Mouse (Mus musculus): ENCODE results near the gene Polr2e. TPM values are rescaled to one million over a fixed set of nuclear protein-coding genes. Genes with fewer than 3 reads are reported as not detected.

The Polr2e gene
- total RNA-seq, 1 experiment from 2014 or later: 101 TPM

DNA sequence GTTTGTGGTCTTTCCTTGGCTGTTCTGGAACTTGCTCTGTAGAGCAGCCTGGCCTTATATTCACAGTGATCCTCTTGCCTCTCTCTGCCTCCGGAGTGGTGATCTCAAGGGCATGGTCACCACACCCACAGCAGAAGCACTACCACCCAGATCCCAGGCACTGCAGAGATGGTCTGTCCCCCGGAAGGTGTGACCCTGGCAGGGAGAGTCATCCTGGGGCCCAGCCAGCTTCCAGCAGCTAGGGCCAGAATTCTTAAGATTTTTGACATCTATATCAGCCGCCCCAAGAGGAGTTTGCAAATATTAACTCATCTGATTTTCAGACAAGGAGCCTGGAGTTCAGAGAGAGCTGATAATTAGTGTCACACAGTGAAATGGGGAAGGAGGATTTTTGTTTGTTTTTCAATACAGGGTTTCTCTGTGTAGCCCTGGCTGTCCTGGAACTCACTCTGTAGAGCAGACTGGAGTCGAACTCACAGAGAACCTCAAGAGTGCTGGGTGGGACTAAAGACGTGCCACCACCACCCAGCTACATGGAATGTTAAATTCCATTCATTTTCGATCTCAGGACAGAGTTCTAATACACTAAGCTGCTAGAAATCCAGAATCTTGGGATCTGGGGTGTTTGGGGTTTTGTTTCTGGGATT, 53.2 kb downstream of the Polr2e start:
- no peak for ATAC-seq (replicated peaks in 1 of 2; ENCODE audit: insufficient read depth in 1 of 2, low FRiP score in 2 of 2, low TSS enrichment in 1 of 2, low read depth in 1 of 2, poor library complexity in 2 of 2, severe bottlenecking in 2 of 2)

Other genes with a start within 250 kb of the Polr2e start
- gene Prss57, start 248.8 kb downstream of the Polr2e start, total RNA-seq (2017): 10.0 and 18.4 TPM in 2 replicates
- gene Palm, start 246.2 kb downstream of the Polr2e start, total RNA-seq (2017): 8.8 and 12.4 TPM in 2 replicates
- 0.13 TPM in 1 of 2 replicates, not detected in the other for gene Misp, start 218.8 kb downstream of the Polr2e start, total RNA-seq (2017)
- 165 and 178 TPM in 2 replicates for gene Ptbp1, start 185.4 kb downstream of the Polr2e start, total RNA-seq (2017)
- 25.6 and 141 TPM in 2 replicates for gene Prtn3, start 165.3 kb downstream of the Polr2e start, total RNA-seq (2017)
- gene Plppr3, start 165.2 kb downstream of the Polr2e start, total RNA-seq (2017): 67.8 and 93.7 TPM in 2 replicates
- 41.4 and 147 TPM in 2 replicates for gene Elane, start 153.5 kb downstream of the Polr2e start, total RNA-seq (2017)
- gene Cfd, start 148.9 kb downstream of the Polr2e start, total RNA-seq (2017): not detected in 2 replicates
- gene Med16, start 130.9 kb downstream of the Polr2e start, total RNA-seq (2017): 26.8 and 34.2 TPM in 2 replicates
- gene Gm26602, start 128.9 kb downstream of the Polr2e start, total RNA-seq (2017): not detected in 2 replicates
- 0.10 and 0.19 TPM in 2 replicates for gene Kiss1r, start 122.8 kb downstream of the Polr2e start, total RNA-seq (2017)
- gene R3hdm4, start 118.6 kb downstream of the Polr2e start, total RNA-seq (2017): 56.9 and 83.5 TPM in 2 replicates
- 7.6 and 10.1 TPM in 2 replicates for gene Arid3a, start 112.8 kb downstream of the Polr2e start, total RNA-seq (2017)
- gene Wdr18, start 79.6 kb downstream of the Polr2e start, total RNA-seq (2017): 19.3 and 23.0 TPM in 2 replicates
- not detected in 2 replicates for gene Grin3b, start 69.1 kb downstream of the Polr2e start, total RNA-seq (2017)
- 47.4 and 59.9 TPM in 2 replicates for gene Tmem259, start 55.5 kb downstream of the Polr2e start, total RNA-seq (2017)
- 62.2 and 103 TPM in 2 replicates for gene Cnn2, start 51.2 kb downstream of the Polr2e start, total RNA-seq (2017)
- gene Abca7, start 43.3 kb downstream of the Polr2e start, total RNA-seq (2017): 11.5 and 15.9 TPM in 2 replicates
- 80.9 and 114 TPM in 2 replicates for gene Arhgap45, start 23.1 kb downstream of the Polr2e start, total RNA-seq (2017)
- gene Gpx4, start 7.4 kb upstream of the Polr2e start, total RNA-seq (2017): 306 and 388 TPM in 2 replicates
- gene Sbno2, start 65.8 kb upstream of the Polr2e start, total RNA-seq (2017): 26.4 and 32.1 TPM in 2 replicates
- gene Stk11, start 76.0 kb upstream of the Polr2e start, total RNA-seq (2017): 106 and 153 TPM in 2 replicates
- 27.9 and 29.8 TPM in 2 replicates for gene Atp5d, start 98.8 kb upstream of the Polr2e start, total RNA-seq (2017)
- 2.2 and 2.4 TPM in 2 replicates for gene Cbarp, start 101.0 kb upstream of the Polr2e start, total RNA-seq (2017)
- gene Midn, start 108.5 kb upstream of the Polr2e start, total RNA-seq (2017): 19.4 and 20.2 TPM in 2 replicates
- gene Cirbp, start 126.2 kb upstream of the Polr2e start, total RNA-seq (2017): 93.6 and 143 TPM in 2 replicates
- 9.1 and 26.2 TPM in 2 replicates for gene 1600002K03Rik, start 133.1 kb upstream of the Polr2e start, total RNA-seq (2017)
- not detected in 2 replicates for gene Efna2, start 139.7 kb upstream of the Polr2e start, total RNA-seq (2017)
- gene Mum1, start 186.6 kb upstream of the Polr2e start, total RNA-seq (2017): 43.0 and 47.5 TPM in 2 replicates
- 79.6 and 101 TPM in 2 replicates for gene Ndufs7, start 209.3 kb upstream of the Polr2e start, total RNA-seq (2017)
- gene Gamt, start 221.2 kb upstream of the Polr2e start, total RNA-seq (2017): 0.81 and 1.8 TPM in 2 replicates
- 150 and 329 TPM in 2 replicates for gene Dazap1, start 221.7 kb upstream of the Polr2e start, total RNA-seq (2017)

Data from hematopoietic stem cell, adult 5-6 weeks (primary cell).